Mouse (Mus musculus) heart, adult 2 months (tissue): ENCODE results near the gene Anks1b. TPM values are rescaled to one million over a fixed set of nuclear protein-coding genes. Genes with fewer than 3 reads are reported as not detected.
A peak's percentile ranks its signal among the peaks of the same experiment; 100 is the strongest.

Source experiments
- DNase-seq, 2 experiments: peaks; one replicate each; pipeline ENCODE4 v3.0.0; 2021
- H3K27ac ChIP-seq: fragments of 200-600 bp; 2 replicates; pipeline ENCODE4 v1.8.1; 2022
- H3K27me3 ChIP-seq: fragments of 200-500 bp; 2 replicates; pipeline ENCODE4 v1.6.1; 2012; ENCODE audit warnings: mild to moderate bottlenecking, low read length, inconsistent platforms, mixed read lengths; ENCODE audit not compliant: control insufficient read depth, insufficient read depth
- H3K36me3 ChIP-seq: fragments of 200-500 bp; 2 replicates; pipeline ENCODE4 v1.6.1; 2012; ENCODE audit warnings: low read length, inconsistent platforms; ENCODE audit not compliant: control insufficient read depth, insufficient read depth
- H3K4me1 ChIP-seq: fragments of 200-500 bp; 2 replicates; pipeline ENCODE4 v1.6.1; 2011; ENCODE audit warnings: low read length; ENCODE audit not compliant: control insufficient read depth, insufficient read depth
- H3K4me3 ChIP-seq: fragments of 200-600 bp; 2 replicates; pipeline ENCODE4 v1.8.1; 2022
- H3K79me2 ChIP-seq: fragments of 200-500 bp; replicated peaks from 2 replicates; pipeline ENCODE4 v1.6.1; 2012; ENCODE audit warnings: mild to moderate bottlenecking, inconsistent platforms, low read length, moderate library complexity, mixed read lengths; ENCODE audit not compliant: control insufficient read depth, insufficient read depth
- H3K9ac ChIP-seq: fragments of 200-500 bp; 2 replicates; pipeline ENCODE4 v1.6.1; 2012; ENCODE audit warnings: low read depth, mild to moderate bottlenecking, control low read depth, inconsistent platforms, low read length, mixed read lengths
- CTCF ChIP-seq: fragments of 200-600 bp; IDR thresholded peaks from 2 replicates; pipeline ENCODE4 v1.8.1; 2022; ENCODE audit warnings: antibody characterized with exemption, mild to moderate bottlenecking, moderate library complexity
- EP300 ChIP-seq: fragments of 200-500 bp; IDR thresholded peaks from 2 replicates; pipeline ENCODE4 v1.6.1; 2011; ENCODE audit warnings: low read depth, low read length, control low read depth; ENCODE audit not compliant: insufficient read depth
- POLR2A ChIP-seq: fragments of 200-500 bp; IDR thresholded peaks from 2 replicates; pipeline ENCODE4 v1.6.1; 2011; ENCODE audit warnings: mild to moderate bottlenecking, low read depth, low read length, control low read depth; ENCODE audit not compliant: insufficient read depth
- WGBS: fragments of 180-500 bp; shearing (Covaris S2); methylation state at CpG from one replicate; pipeline ENCODE4 v1.1.7; 2018; 5-methylcytosine and 5-hydroxymethylcytosine counted together
- intact Hi-C: fragments of 180-260 bp; cut with DNase I; formaldehyde crosslinking; loops from one replicate; pipeline ENCODE4 v1.15.1; 2025
- polyA plus RNA-seq: library from polyadenylated mRNA; depleted of rRNA; stranded (reverse); fragments of >200 nt; gene quantifications from 2 replicates; pipeline ENCODE4 v1.2.3, GENCODE M21; 2012
- total RNA-seq, 2 experiments: library from RNA; stranded (reverse); gene quantifications; 2 replicates each; pipeline ENCODE4 v1.2.3; 2021

Gene Anks1b
- total and polyA plus RNA-seq, 3 experiments = 0.16 to 0.80 (median 0.52) TPM

- 43% methylated on average over 1 of the region's 1 CpGs for WGBS
- Histone ChIP-seq H3K4me3 (no peak overlapping the region), H3K4me1 (no peaks in the 10 kb centered on the region; the same call in 1 of the 2 replicates), H3K27ac (no peak overlapping the region), H3K27me3 (no peaks in the 10 kb centered on the region), H3K9ac (no peak overlapping the region), H3K36me3 (no peaks in the 10 kb centered on the region; the same call in none of the 2 replicates), H3K79me2 (no peaks in the 10 kb centered on the region)
- intact Hi-C loops = loop anchor here (10.0 kb wide), 1 partner anchor 133 kb away; no protein-coding TSS in a partner anchor
- DNase-seq = no peak
- TF ChIP-seq POLR2A (no peak), EP300 (no peak), CTCF (no peak)
These were observed 658.5 kb downstream of the Anks1b start for GRCm38 (mm10) chr10:90531813-90532212.

DNA sequence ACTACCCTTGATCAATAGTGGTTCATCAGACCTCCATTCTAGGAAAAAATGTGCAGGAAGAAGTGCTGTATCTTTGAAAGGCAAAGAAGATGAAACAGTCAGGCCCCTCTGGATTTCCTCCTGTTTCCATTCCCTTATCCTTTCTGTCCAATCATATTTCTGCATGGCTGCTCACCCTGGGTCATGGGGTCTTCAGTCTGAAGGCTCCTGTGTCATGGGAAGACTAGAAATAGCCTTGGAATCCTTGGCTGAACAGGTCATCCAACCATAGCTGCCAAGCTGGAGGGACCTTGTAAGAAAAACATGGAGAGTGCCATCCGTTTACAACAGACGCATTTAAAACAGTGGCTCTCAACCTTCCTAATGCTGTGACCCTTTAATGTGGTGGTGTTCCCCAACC, 662.1 kb downstream of the Anks1b start:
- Histone ChIP-seq H3K4me3 (no peak overlapping the region), H3K4me1 (no peaks in the 10 kb centered on the region; the same call in 1 of the 2 replicates), H3K27ac (no peak overlapping the region), H3K36me3 (no peaks in the 10 kb centered on the region; the same call in none of the 2 replicates), H3K79me2 (no peaks in the 10 kb centered on the region), H3K27me3 (no peaks in the 10 kb centered on the region), H3K9ac (no peak overlapping the region)
- no peak for DNase-seq
- intact Hi-C loops = loop anchor here (10.0 kb wide), 1 partner anchor 129 kb away; no protein-coding TSS in a partner anchor
- TF ChIP-seq POLR2A = no peak
- TF ChIP-seq EP300 = no peak
- no peak for TF ChIP-seq CTCF
- 89% methylated on average over 2 of the region's 2 CpGs for WGBS

DNA sequence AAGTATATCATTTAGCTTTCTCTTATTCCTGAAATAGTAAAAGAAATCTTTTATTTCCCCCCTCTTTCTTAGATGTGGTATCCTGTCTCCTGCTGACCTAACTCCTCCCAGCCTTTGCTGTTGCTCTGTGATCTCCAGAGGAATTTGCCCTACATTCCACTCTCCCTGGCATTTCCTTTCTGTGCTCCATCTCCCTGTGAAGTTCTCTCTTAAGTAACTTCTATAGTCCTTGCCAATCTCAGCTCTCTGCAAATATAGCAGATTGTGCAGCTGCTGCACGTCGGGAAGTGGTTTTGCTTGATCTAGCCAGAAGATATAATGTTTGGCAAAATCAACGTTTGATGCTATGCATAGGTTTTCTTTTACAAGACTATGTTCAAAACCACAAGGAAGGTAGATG, 673.3 kb downstream of the Anks1b start:
- no peak for TF ChIP-seq EP300
- Histone ChIP-seq H3K36me3 (no peaks in the 10 kb centered on the region), H3K79me2 (no peaks in the 10 kb centered on the region), H3K27me3 (no peaks in the 10 kb centered on the region), H3K4me1 (no peaks in the 10 kb centered on the region), H3K9ac (no peak overlapping the region), H3K4me3 (no peak overlapping the region), H3K27ac (no peak overlapping the region)
- intact Hi-C loops = no loop called here
- whole genome bisulfite sequencing = 15% methylated on average over 3 of the region's 3 CpGs
- no peak for DNase-seq

DNA sequence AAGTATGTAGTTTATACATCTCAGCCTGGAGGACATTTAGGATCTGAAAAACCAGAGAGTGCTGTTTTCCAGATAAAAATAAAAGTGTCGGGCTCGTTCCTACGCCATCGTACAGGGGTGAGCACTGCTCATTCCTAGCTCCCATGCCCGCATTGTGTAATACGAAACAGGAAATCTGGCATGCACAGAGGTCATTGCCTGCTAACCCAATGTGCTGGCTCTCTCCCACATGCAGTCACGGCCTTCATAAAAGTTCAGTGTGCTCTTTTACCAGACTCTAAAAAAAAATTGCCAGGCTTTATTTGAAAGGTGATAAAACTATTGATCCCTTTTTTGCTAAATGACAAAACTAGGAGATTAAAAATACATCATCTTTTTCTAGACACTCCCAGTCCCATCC, 689.6 kb downstream of the Anks1b start:
- intact Hi-C loops = no loop called here
- H3K4me1 ChIP-seq = no peaks in the 10 kb centered on the region
- H3K9ac ChIP-seq = no peak overlapping the region
- H3K27me3 ChIP-seq = no peaks in the 10 kb centered on the region
- TF ChIP-seq POLR2A (no peak), CTCF (no peak), EP300 (no peak)
- H3K36me3 ChIP-seq = no peaks in the 10 kb centered on the region
- no peak overlapping the region for H3K4me3 ChIP-seq
- H3K79me2 ChIP-seq = no peaks in the 10 kb centered on the region
- H3K27ac ChIP-seq = no peak overlapping the region
- 37% methylated on average over 7 of the region's 7 CpGs for WGBS
- DNase-seq = no peak

DNA sequence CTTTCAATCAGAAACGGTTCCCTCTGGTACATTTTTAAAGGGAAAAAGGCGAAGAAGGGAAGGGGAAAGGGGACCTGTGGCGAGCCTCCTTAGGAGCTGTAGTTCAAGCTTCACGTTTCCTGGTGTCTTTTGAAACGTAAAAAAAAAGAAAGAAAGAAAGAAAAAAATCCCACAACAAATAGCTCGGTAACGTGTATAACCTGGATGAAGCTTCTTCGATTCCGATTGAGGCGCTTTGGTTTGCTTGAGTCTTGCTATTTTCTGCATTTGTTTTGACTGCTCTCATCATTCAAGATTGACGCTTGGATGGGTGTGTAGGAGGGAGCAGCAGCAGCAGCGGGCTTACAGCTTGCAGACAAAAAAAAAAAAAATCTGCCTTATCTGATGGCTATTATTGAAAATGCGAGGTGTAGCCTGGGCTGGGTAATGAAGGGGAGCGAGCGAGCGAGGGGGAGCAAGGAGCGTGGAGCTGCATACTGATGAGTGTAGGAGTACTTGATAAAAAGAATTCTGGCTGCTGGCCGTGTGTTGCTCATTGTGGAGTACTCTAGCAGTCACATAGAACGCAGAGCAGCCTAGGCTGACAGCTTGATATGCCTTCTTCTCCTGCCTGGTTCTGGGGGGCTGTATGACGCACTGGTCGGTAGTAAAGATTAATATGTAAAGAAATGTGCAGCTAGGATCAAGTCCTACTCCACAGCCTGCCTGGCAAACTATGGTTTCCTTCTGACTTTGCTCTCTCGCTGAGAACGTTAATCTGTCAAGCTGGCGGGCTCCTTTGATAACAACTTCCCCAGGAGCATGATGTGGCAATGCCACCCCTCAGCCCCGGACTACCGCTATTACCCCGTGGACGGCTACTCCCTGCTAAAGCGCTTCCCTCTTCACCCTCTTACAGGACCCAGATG, 703.1 kb downstream of the Anks1b start:
- no peaks in the 10 kb centered on the region for H3K36me3 ChIP-seq
- no peaks in the 10 kb centered on the region for H3K79me2 ChIP-seq
- H3K27me3 ChIP-seq = no peaks in the 10 kb centered on the region
- no peak overlapping the region for H3K4me3 ChIP-seq
- DNase-seq = peak in 1 of 2 experiments; percentile 4
- no peak overlapping the region for H3K9ac ChIP-seq
- H3K27ac ChIP-seq = no peak overlapping the region
- WGBS = 26% methylated on average over 29 of the region's 29 CpGs
- no peak for TF ChIP-seq EP300
- TF ChIP-seq CTCF = no peak
- TF ChIP-seq POLR2A = no peak
- no peaks in the 10 kb centered on the region for H3K4me1 ChIP-seq
- intact Hi-C loops = no loop called here

DNA sequence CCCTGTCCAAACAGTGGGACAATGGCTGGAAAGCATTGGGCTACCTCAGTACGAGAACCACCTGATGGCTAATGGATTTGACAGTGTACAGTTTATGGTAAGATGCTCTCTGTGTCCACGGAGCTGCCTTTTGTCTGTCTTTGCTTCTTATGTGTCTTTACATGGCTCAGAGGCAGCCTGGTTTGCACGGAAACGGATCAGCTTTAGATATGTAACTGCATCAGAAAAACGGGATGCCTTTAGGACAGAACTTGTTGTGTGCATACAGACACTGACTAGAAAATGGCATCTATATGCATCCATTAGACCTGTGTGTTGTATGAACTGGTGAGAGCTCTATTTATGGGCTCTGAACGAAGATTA, 703.8 kb downstream of the Anks1b start:
- no peak for TF ChIP-seq CTCF
- no peak for TF ChIP-seq POLR2A
- TF ChIP-seq EP300 = no peak
- no peak for DNase-seq
- Histone ChIP-seq H3K4me3 (no peak overlapping the region), H3K79me2 (no peaks in the 10 kb centered on the region), H3K27me3 (no peaks in the 10 kb centered on the region), H3K27ac (no peak overlapping the region), H3K9ac (no peak overlapping the region), H3K36me3 (no peaks in the 10 kb centered on the region), H3K4me1 (no peaks in the 10 kb centered on the region)
- WGBS = 63% methylated on average over 6 of the region's 6 CpGs
- intact Hi-C loops = no loop called here
